Mouse (Mus musculus): ENCODE results near the gene Dis3l.
A peak's percentile ranks its signal among the peaks of the same experiment; 100 is the strongest.

The Dis3l gene

DNA sequence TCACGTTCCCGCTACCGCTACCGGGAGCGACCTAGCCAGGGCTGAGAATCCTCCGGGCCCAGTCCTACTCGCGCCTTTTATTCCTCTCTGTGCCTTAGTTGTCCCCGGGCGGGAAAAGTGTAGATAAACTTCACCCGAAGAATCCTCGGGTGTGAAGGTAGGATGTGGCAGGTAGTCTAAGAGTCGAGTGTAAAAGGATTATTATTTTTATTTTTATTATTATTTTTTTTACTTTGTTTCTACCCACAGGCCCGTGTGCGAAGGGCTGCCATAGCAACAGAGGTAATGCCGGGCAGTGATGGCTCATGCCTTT, at the start of gene Dis3l:
Gene Dis3l (minus strand): TSS at position 35 of the 313 bp plus-strand sequence.
- DNase-seq (ENCODE audit: low spot score in 2 of 2): no peak

GRCm38 (mm10) chr9:64389576-64390292, 48.6 kb upstream of the Dis3l start:
- no peak for DNase-seq (ENCODE audit: low spot score in 2 of 2)

GRCm38 (mm10) chr9:64386466-64387211, 45.6 kb upstream of the Dis3l start:
- no peak for DNase-seq (ENCODE audit: low spot score in 2 of 2)

- peak in 1 of 2 experiments; percentile 17 for DNase-seq (ENCODE audit: low spot score in 2 of 2)
Observed at GRCm38 (mm10) chr9:64385511-64386465, 44.7 kb upstream of the Dis3l start, which contains the start of gene Megf11. Gene Megf11 (plus strand): TSS chr9:64385626.

DNA sequence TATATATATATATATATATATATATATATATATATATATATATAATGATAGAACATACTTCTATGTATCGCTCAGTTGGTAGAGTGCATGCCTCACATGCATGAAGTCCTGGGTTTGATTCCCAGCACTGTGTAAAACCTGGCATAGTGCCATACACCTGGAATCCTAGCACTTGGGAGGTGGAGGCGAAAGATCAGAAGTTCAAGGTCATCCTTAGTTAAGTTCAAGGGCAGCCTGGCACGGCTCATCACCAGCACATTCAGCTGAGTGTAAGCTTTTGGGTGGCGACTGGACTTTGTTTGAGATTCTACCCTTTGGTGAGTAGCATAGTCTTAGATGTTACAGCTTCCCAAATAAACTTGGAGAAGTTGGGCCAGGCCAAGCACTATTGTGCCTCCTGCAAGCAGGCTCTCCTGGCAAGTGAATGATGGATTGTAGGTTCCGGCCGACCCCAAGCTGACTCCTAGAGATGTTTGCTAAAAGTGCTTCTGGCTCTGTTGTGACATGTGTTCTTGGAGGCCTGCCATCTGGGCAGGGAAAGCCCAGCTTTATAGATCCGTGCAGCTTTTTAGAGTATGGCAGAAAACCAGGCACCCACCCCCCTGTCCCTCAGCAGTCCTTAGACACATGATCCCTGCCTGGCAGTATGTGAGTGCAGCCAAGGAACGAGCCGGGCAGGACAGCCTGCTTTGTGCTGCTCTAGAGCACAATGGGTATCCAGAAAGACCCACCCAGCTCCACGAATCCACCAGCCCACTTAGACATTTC, 42.1 kb upstream of the Dis3l start:
- DNase-seq (ENCODE audit: low spot score in 2 of 2): no peak

GRCm38 (mm10) chr9:64376380-64376779, 35.3 kb upstream of the Dis3l start:
- DNase-seq (ENCODE audit: low spot score in 2 of 2): no peak

- no peak for DNase-seq (ENCODE audit: low spot score in 2 of 2)
Observed at GRCm38 (mm10) chr9:64371305-64371819, 30.3 kb upstream of the Dis3l start.

- no peak for DNase-seq (ENCODE audit: low spot score in 2 of 2)
Observed at GRCm38 (mm10) chr9:64369871-64370270, 28.8 kb upstream of the Dis3l start.

DNA sequence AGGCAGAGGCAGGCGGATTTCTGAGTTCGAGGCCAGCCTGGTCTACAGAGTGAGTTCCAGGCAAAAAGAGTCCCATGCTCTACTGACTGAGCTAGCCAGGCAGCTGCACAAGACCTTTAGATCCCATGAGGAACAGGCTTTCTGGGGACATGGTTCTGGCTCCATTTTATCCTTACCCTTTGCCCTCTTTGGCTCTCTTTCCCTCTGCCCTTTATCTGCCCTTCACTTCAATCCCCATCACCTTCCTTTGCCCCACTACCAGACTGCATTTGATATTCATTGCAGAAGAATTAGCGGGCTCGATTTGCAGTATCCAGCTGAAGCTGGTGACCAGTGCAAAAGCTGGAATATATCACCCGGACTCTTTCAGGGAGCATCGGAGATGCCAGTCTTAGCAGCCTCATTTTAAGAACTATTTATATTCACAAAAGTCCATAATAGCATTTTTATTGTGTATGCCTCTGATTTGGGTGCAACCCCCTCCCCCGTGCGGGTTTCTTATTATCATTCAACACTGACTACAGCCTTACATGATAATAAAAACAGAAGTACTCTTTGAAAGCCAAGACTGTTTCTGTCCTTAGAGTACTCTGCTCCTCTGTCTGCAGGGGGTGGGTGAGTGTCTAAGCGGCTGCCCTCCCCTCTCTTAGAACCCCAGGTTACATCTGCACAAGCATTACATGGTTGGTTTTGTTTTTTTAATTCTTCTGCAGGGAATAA, 20.3 kb upstream of the Dis3l start:
- no peak for DNase-seq (ENCODE audit: low spot score in 2 of 2)

DNA sequence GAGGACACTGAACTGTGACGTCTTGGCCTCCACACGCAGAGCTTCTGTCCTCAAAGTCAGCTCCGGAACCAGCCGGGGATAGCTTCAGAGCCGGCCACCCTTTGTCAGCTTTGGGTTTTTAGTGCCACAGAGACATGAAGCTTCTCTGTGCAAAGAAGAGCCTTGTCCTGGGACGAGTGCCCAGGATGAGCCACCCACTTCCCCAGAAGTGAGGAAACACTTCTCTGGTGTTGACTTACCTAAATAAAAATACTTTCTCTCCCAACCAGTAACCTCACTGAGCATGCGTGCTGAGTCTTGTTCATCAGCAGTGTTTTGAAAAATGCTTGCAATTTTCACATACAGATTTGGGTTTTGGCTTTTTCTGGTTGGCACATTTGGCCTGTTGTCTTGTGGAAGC, 14.5 kb upstream of the Dis3l start:
- no peak for DNase-seq (ENCODE audit: low spot score in 2 of 2)

- no peak for DNase-seq (ENCODE audit: low spot score in 2 of 2)
Observed at GRCm38 (mm10) chr9:64351191-64351590, 10.1 kb upstream of the Dis3l start.

GRCm38 (mm10) chr9:64349490-64349889, 8.4 kb upstream of the Dis3l start:
- DNase-seq (ENCODE audit: low spot score in 2 of 2): no peak

GRCm38 (mm10) chr9:64347377-64347776, 6.3 kb upstream of the Dis3l start:
- no peak for DNase-seq (ENCODE audit: low spot score in 2 of 2)

DNA sequence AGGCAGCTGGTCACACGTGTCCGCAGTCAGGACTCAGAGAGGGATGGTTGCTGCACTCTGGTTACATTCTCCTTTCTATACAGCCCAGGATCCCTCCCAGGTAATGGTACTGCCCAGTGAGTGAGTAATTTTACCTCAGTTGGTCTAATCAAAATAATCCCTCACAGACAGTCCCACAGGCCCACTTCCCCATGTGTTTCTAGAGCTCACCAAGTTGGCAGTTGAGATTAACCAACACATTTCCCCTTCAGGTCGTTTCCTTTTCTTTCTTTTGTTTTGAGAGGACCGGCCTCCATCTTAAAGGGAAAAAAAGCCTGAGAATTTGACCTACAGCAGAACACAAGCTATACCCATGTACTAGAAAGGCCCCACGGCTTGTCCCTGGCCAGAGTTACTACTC, 4.8 kb upstream of the Dis3l start:
- no peak for DNase-seq (ENCODE audit: low spot score in 2 of 2)

GRCm38 (mm10) chr9:64343656-64344055, 2.6 kb upstream of the Dis3l start:
- DNase-seq (ENCODE audit: low spot score in 2 of 2): no peak

- no peak for DNase-seq (ENCODE audit: low spot score in 2 of 2)
Observed at GRCm38 (mm10) chr9:64341671-64342070, 583 bp upstream of the Dis3l start.

DNA sequence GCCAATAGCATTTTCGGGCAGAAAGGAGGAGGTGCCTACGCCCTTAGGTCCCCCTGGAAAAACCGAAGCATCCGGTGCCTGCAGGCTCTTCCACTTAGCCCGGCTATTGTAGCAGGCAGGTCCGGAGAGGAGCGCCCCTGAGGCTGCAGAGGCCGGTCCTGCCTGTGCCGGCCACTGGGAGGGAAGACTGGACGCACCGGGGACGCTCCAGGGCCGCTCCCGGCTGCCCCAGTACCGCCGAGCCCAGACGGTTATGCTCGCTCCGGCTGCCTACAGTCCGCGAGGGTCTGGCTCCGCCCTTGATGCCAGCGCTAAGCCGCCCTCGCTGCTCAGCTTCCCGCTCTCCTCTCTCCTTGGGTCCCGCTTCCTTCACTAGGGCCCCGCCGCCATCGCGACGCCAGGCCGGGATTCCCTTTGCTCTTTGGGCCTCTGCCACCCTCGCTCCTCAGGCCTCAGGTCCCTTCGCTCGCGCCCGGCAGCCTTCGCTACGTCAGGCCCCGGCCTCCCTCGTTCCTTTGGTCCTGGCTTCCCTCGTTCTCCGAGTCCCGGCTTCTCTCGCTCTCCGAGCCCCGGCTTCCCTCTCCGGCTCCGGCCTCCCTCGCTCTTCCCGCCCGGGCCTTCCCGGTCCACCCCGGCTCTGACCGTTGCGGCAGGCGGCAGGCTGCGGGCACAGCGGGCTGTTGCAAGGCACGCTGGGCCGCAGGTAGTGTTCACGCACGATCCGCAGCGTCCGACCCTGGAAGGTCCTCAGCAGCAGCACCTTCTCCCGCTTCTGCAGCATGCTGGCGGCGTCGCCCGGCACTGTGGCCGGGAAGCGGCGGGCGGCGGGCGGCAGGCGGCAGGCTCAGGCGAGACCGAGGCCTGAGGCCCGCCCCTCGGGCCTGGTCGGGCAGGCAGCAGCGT, 486 bp downstream of the Dis3l start:
- DNase-seq (ENCODE audit: low spot score in 2 of 2): peak; percentile 48

DNA sequence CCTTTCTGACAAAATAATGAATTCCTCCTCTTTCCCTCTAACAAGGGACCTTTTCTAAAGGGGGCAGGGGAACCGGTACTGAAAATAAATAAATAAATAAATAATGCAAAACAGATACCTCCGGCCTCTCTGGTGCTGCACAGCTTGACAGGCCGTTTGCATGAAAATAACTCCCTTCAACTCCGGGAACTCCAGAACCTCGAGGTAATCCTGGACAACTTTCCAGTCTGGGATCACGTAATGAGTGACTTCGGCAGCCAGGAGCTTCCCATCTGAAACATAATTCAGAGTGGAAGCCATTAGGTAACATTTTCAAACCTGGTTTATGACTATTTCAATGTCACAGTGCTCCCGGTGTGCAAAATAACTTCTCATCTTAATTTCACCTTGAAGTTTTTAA, 1.7 kb downstream of the Dis3l start:
- no peak for DNase-seq (ENCODE audit: low spot score in 2 of 2)

- DNase-seq (ENCODE audit: low spot score in 2 of 2): no peak
Observed at GRCm38 (mm10) chr9:64335825-64336224, 5.3 kb downstream of the Dis3l start.

DNA sequence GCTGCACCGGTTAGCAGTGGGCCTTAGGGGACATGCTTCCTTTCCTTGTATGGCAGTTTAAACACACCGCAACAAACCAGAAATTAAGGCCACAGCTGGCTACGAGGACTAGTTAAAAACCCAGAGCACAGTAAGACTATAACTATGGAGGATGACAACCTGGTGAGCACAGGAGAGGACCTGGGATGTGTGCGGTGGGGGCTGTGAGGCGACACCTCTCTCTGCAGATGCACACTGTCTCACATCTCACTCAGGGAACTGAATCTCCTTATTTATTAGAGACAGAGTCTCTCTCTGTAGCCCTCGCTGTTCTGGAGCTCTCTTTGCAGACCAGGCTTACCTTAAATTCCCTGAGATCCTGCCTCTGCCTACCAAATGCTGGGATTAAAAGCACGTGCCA, 17.1 kb downstream of the Dis3l start:
- DNase-seq (ENCODE audit: low spot score in 2 of 2): no peak
